Mouse (Mus musculus): ENCODE measurements around the gene Flnb.

DNA sequence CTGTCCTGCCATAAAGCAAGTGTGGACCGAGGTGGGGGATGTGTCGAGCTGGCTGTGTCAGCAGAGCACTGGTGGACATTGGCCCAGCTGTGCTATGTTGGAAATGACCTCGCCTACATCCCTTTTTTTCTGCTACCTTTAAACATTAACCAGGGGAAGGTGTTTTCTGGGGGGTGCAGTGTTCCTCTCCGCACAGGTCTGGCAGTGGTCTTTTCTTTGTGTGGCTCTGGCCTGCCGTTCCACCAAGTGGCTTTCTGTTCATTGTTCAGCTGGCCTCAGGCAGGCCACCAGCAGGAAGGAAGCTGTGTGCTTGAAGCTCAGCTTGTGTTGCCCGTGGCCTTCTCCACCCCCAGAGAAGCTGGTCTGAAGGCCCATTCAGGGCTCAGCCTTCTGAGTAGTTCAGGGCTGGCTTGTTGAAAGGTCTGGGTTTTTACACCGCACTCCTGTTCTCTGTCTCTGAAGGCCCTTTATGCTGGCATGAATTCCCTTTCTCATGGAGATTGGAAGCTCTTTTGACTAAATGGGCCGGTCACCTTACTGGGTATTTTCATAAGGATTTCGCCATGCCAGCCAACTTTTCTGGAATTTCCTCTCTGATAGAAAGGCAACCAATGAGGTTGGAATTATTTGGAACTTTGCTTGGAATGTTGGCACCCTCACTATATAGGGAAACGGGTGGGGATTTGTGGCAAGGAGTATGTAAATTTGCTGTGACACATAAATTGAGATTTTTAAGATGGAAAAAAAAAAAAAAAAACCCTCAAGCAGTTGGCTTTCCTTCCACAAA, 8.6 kb downstream of the Flnb start:
- TF ChIP-seq CTCF (IDR thresholded peaks at IDR 0.05; ENCODE audit: insufficient read depth, low read depth, low read length) (no peak), POLR2A (IDR thresholded peaks at IDR 0.05; ENCODE audit: insufficient read depth, low read depth, low read length) (no peak)
